In genomic region chr6:135144516-135144915, GRCm38 (mm10) we compare ENCODE assay signal across 9 mouse cellular contexts. TPM values are rescaled to one million over a fixed set of nuclear protein-coding genes. Genes with fewer than 3 reads are reported as not detected.
DNase-seq lines count a peak whose midpoint lies in the region; ATAC-seq and TF ChIP-seq lines count a peak whose summit lies in the region.
"Had no signal": no experiment of that assay in that cellular context is flagged by ENCODE, and none has a peak within 500 bp of the region (broad histone marks: within the 10 kb centered on the region; RNA-seq: fewer than 3 reads in every experiment).

No protein-coding gene starts in this region.

- no peak overlapping the region for H3K4me3 ChIP-seq in layer of hippocampus, adult 2 months

- peak; percentile 20 to 23 for DNase-seq in cerebellum, adult 18-20 months
- no peak for DNase-seq in cerebellum, postnatal 4 days (ENCODE audit: low spot score in 2 of 2)
- peak; percentile 48 to 51 for DNase-seq in layer of hippocampus, adult 2 months (ENCODE audit: low spot score in 2 of 2)
- DNase-seq in layer of hippocampus, adult 9-11 months: no peak
- peak; percentile 87 for DNase-seq in NIH3T3 (ENCODE audit: low read depth)
- DNase-seq in mesoderm, embryonic 11.5 days (ENCODE audit: low read depth, low spot score): peak; percentile 35
- no peak for DNase-seq in spleen, adult 18-20 months

- peak; percentile 73 for ATAC-seq in granulocyte monocyte progenitor cell, adult 5-6 weeks (replicated peaks; ENCODE audit: poor library complexity, severe bottlenecking)

- peak overlapping the region; percentile 75 for H3K27ac ChIP-seq in layer of hippocampus, adult 2 months

- TF ChIP-seq CTCF in layer of hippocampus, adult 2 months (conservative IDR thresholded peaks at IDR 0.05): peak; percentile 89

RNA-seq across cellular contexts. Expression of gene Gprc5d, which starts 26.4 kb away (rescaled TPM):
- not detected for total RNA-seq in layer of hippocampus, adult 2 months (2021)
- total RNA-seq in granulocyte monocyte progenitor cell, adult 5-6 weeks (2014; fragmentation: Nextera tagmentation): not detected in 2 replicates
- total RNA-seq in granulocyte monocyte progenitor cell, adult 5-6 weeks (2017): not detected in 2 replicates
- total RNA-seq: G1E had no signal

RNA-seq across cellular contexts. Expression of gene Fam234b, which starts 53.3 kb away (rescaled TPM):
- 100 to 1,000 TPM; 161 to 166 TPM for total RNA-seq in layer of hippocampus, adult 2 months (2021)
- total RNA-seq in granulocyte monocyte progenitor cell, adult 5-6 weeks (2014; fragmentation: Nextera tagmentation): 1.7 and 4.4 TPM in 2 replicates
- 2.3 and 2.5 TPM in 2 replicates for total RNA-seq in granulocyte monocyte progenitor cell, adult 5-6 weeks (2017)

RNA-seq across cellular contexts. Expression of gene Hebp1, which starts 53.3 kb away (rescaled TPM):
- 10 to 100 TPM; 74.1 to 79.1 TPM for total RNA-seq in layer of hippocampus, adult 2 months (2021)
- 3.1 and 10.8 TPM in 2 replicates for total RNA-seq in granulocyte monocyte progenitor cell, adult 5-6 weeks (2014; fragmentation: Nextera tagmentation)
- total RNA-seq in granulocyte monocyte progenitor cell, adult 5-6 weeks (2017): 6.7 and 29.6 TPM in 2 replicates

Comparison
In these comparisons a context has a peak if more than half of its experiments do, and no peak if none do; other contexts are left out.
1. DNase-seq: peak in cerebellum, adult 18-20 months (2 of 2), layer of hippocampus, adult 2 months (2 of 2), NIH3T3 (single experiment) and mesoderm, embryonic 11.5 days (single experiment); none in cerebellum, postnatal 4 days (0 of 2), layer of hippocampus, adult 9-11 months (single experiment) and spleen, adult 18-20 months (0 of 2).
2. RNA of gene Fam234b, which starts 53.3 kb away (total RNA-seq): 161 to 166 TPM in layer of hippocampus, adult 2 months; 1.7 to 4.4 TPM in granulocyte monocyte progenitor cell, adult 5-6 weeks; every median in the first group is over 10 times any median in the second.